Mouse (Mus musculus): ENCODE measurements at regions not wholly inside any gene's neighbourhood (a gene's known extent, or its start where the extent isn't known, plus 50 kb on each side); places are given as distances from the start of the nearest gene placed in this dataset.

DNA sequence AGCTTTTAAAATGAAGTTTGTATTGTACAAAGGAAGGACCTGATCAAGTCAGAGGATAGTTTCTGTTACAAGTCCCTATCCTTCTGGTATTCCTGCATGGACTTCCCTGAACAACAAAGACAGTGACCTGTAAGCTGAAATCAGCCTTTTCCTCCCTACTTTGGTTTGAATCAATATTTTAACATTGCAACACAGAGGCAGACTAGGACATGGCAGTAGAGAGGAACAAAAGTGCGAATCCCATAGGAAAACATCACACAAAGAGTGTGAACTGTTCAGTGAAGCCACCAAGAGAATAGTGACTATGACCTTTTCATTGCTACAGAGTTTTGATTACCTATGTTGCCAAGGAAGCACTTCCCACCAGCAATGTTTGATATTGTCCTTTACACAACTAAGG, 288.7 kb downstream of the Rprm start:
- TF ChIP-seq CTCF (IDR thresholded peaks at IDR 0.05; ENCODE audit: low read depth, low read length): no peak
- no peak for TF ChIP-seq EP300 (IDR thresholded peaks at IDR 0.05; ENCODE audit: insufficient read depth, low read depth, low read length)
- no peak for TF ChIP-seq POLR2A (IDR thresholded peaks at IDR 0.05; ENCODE audit: insufficient read depth, low read length)
- Histone ChIP-seq H3K36me3 (ENCODE audit: control insufficient read depth, insufficient read depth, low read length, poor library complexity, severe bottlenecking) (no peaks in the 10 kb centered on the region), H3K27me3 (ENCODE audit: control insufficient read depth, insufficient read depth, low read length, poor library complexity, severe bottlenecking) (no peaks in the 10 kb centered on the region), H3K4me1 (ENCODE audit: control insufficient read depth, insufficient read depth, low read length) (no peaks in the 10 kb centered on the region), H3K9me3 (replicated peaks; ENCODE audit: control insufficient read depth, insufficient read depth, low read length, poor library complexity, severe bottlenecking) (no peaks in the 10 kb centered on the region), H3K9ac (ENCODE audit: low read depth, poor library complexity, severe bottlenecking) (no peak overlapping the region), H3K27ac (ENCODE audit: insufficient read depth, low read length) (no peak overlapping the region), H3K4me3 (ENCODE audit: low read depth, low read length) (no peak overlapping the region)

DNA sequence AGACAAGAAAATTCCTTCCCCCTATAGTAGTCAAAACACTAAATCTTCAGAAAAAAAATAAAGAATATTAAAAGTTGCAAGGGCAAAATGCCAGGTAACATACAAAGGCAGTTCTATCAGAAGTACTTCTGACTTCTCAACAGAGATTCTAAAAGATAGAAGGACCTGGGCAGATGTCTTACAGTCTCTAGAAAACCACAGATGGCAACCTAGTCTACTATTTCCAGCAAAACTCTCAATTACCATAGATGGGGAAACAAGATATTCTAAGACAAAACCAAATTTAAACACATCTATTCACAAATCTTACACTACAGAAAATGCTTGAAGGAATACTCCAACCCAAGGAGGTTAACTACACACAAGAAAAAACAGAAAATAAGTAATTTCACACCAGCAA, 281.7 kb downstream of the Rprm start:
- Histone ChIP-seq H3K4me1 (ENCODE audit: control insufficient read depth, insufficient read depth, low read length) (no peaks in the 10 kb centered on the region), H3K9me3 (replicated peaks; ENCODE audit: control insufficient read depth, insufficient read depth, low read length, poor library complexity, severe bottlenecking) (no peaks in the 10 kb centered on the region), H3K36me3 (ENCODE audit: control insufficient read depth, insufficient read depth, low read length, poor library complexity, severe bottlenecking) (no peaks in the 10 kb centered on the region), H3K27me3 (ENCODE audit: control insufficient read depth, insufficient read depth, low read length, poor library complexity, severe bottlenecking) (no peaks in the 10 kb centered on the region), H3K27ac (ENCODE audit: insufficient read depth, low read length) (no peak overlapping the region), H3K9ac (ENCODE audit: low read depth, poor library complexity, severe bottlenecking) (no peak overlapping the region), H3K4me3 (ENCODE audit: low read depth, low read length) (no peak overlapping the region)
- TF ChIP-seq EP300 (IDR thresholded peaks at IDR 0.05; ENCODE audit: insufficient read depth, low read depth, low read length) (no peak), POLR2A (IDR thresholded peaks at IDR 0.05; ENCODE audit: insufficient read depth, low read length) (no peak), CTCF (IDR thresholded peaks at IDR 0.05; ENCODE audit: low read depth, low read length) (no peak)

DNA sequence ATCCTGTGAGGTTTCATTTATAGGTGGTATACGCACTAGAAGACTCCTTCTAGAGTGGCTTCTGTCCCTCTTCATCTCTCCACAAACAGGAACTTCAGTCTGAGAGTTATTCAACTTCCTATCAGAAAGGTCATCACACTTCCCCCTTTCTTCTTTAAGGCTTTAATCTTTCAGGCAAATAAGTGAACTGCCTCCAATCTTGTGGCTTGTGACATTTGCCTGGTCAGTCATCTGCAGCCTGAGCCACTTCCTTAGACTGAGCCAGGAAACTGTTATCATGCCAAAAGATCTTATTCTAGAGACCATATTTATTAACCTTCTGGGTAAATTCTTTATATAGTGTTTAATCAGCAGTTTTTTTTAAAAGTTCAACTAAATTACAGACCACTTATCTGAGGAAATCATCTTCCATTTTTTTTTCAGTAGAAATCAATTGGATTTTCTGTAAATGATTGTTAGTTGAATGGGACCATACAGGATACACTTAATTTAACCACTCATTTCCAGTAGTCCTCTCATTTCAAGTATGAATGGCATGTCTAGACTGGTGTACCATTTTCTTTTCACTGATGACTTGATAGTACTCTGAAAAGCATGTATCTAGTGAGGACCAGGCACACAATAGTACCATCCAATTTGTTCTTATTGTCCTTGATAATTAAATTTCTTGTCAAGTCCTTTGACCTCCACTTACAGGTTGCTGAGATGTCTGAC, 234.4 kb downstream of the Rprm start:
- Histone ChIP-seq H3K9me3 (replicated peaks; ENCODE audit: control insufficient read depth, insufficient read depth, low read length, poor library complexity, severe bottlenecking) (no peaks in the 10 kb centered on the region), H3K27ac (ENCODE audit: insufficient read depth, low read length) (no peak overlapping the region), H3K4me3 (ENCODE audit: low read depth, low read length) (no peak overlapping the region), H3K4me1 (ENCODE audit: control insufficient read depth, insufficient read depth, low read length) (no peaks in the 10 kb centered on the region), H3K9ac (ENCODE audit: low read depth, poor library complexity, severe bottlenecking) (no peak overlapping the region), H3K27me3 (ENCODE audit: control insufficient read depth, insufficient read depth, low read length, poor library complexity, severe bottlenecking) (no peaks in the 10 kb centered on the region), H3K36me3 (ENCODE audit: control insufficient read depth, insufficient read depth, low read length, poor library complexity, severe bottlenecking) (no peaks in the 10 kb centered on the region)
- TF ChIP-seq CTCF (IDR thresholded peaks at IDR 0.05; ENCODE audit: low read depth, low read length): no peak
- TF ChIP-seq POLR2A (IDR thresholded peaks at IDR 0.05; ENCODE audit: insufficient read depth, low read length): no peak
- TF ChIP-seq EP300 (IDR thresholded peaks at IDR 0.05; ENCODE audit: insufficient read depth, low read depth, low read length): no peak

All from ES-Bruce4 (cell line).